Mouse (Mus musculus) lung, postnatal 0 days (tissue): ENCODE measurements around the gene Arhgef19. TPM values are rescaled to one million over a fixed set of nuclear protein-coding genes. Genes with fewer than 3 reads are reported as not detected.

Source experiments
- ATAC-seq: fragments of 200-750 bp; cut with Nextera tagmentation; 2 replicates; pipeline ENCODE4 v1.8.0; 2017; ENCODE audit warnings: moderate library complexity
- DNase-seq: peaks from one replicate; pipeline ENCODE4 v3.0.0-alpha.2; 2016; ENCODE audit warnings: low spot score
- H3K27ac ChIP-seq: fragments of 300-500 bp; sonication (generic); 2 replicates; pipeline ENCODE4 v1.5.1; 2014; ENCODE audit warnings: antibody characterized with exemption, mild to moderate bottlenecking, low read length, mixed read lengths
- H3K27me3 ChIP-seq: fragments of 300-500 bp; sonication (generic); replicated peaks from 2 replicates; pipeline ENCODE4 v1.6.1; 2014; ENCODE audit warnings: low read length, mixed read lengths; ENCODE audit not compliant: insufficient read depth
- H3K36me3 ChIP-seq: fragments of 300-500 bp; sonication (generic); 2 replicates; pipeline ENCODE4 v1.6.1; 2014; ENCODE audit warnings: low read length, mixed read lengths; ENCODE audit not compliant: insufficient read depth
- H3K4me1 ChIP-seq: fragments of 300-500 bp; sonication (generic); 2 replicates; pipeline ENCODE4 v1.6.1; 2014; ENCODE audit warnings: antibody characterized with exemption, low read depth, low read length, mixed read lengths; ENCODE audit not compliant: insufficient read depth
- H3K4me2 ChIP-seq: fragments of 300-500 bp; sonication (generic); replicated peaks from 2 replicates; pipeline ENCODE4 v1.6.1; 2014; ENCODE audit warnings: low read depth, mild to moderate bottlenecking, low read length, moderate library complexity, mixed read lengths
- H3K4me3 ChIP-seq: fragments of 300-500 bp; sonication (generic); 2 replicates; pipeline ENCODE4 v1.5.1; 2014; ENCODE audit warnings: low read depth, low read length
- H3K9ac ChIP-seq: fragments of 300-500 bp; sonication (generic); replicated peaks from 2 replicates; pipeline ENCODE4 v1.6.1; 2014; ENCODE audit warnings: low read depth, mild to moderate bottlenecking
- H3K9me3 ChIP-seq: fragments of 300-500 bp; sonication (generic); 2 replicates; pipeline ENCODE4 v1.6.1; 2016; ENCODE audit warnings: low read length, mixed read lengths
- CTCF ChIP-seq: IDR thresholded peaks from 2 replicates; pipeline ENCODE4 v1.5.1; 2016; ENCODE audit warnings: antibody characterized with exemption, mild to moderate bottlenecking
- EP300 ChIP-seq: IDR thresholded peaks from 2 replicates; pipeline ENCODE4 v1.6.1; 2016; ENCODE audit warnings: antibody characterized with exemption, mild to moderate bottlenecking, control low read depth
- WGBS: fragments of 180-500 bp; shearing (Covaris S2); extraction: QIAGEN DNeasy Blood & Tissue Kit; methylation state at CpG from one replicate; pipeline ENCODE4 v1.1.7; 2014; 5-methylcytosine and 5-hydroxymethylcytosine counted together
- polyA plus RNA-seq: library from polyadenylated mRNA; unstranded; fragments of >200 nt; fragmentation: Nextera tagmentation; extraction: Ambion mirVana; gene quantifications from 2 replicates; pipeline ENCODE4 v1.2.1, GENCODE M21; 2015

Arhgef19 gene
- polyA plus RNA-seq, 1 experiment from 2014 or later: 2.9 TPM

DNA sequence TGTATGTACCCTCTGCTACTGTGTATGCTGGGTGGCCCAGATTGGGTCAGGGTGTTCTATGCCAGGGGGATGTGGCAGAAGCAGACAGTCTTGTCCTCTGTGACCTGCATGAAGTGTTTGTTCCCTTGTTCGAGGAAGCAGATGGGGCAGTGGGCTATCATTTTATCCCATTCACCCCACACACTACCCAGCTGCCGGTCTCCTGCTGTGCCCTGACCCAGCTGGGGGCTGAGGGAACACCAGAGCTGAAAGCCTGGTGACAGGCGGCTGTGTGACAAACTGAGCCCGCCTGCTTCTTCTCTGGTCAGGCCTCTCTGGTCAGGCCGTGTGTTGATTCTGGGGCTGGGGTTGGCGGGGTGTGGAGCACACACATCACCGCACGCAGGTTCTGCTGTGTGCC is 66.8 kb downstream of the Arhgef19 start:
- Histone ChIP-seq H3K27ac (no peak overlapping the region), H3K4me1 (peaks cover 19% of the 10 kb centered on the region), H3K4me2 (0 out of 2 replicates have a peak overlapping the region, but pooled peaks have one; percentile 4), H3K36me3 (peaks cover 9% of the 10 kb centered on the region), H3K9me3 (no peaks in the 10 kb centered on the region), H3K27me3 (no peaks in the 10 kb centered on the region), H3K4me3 (no peak overlapping the region), H3K9ac (no peak overlapping the region)
- no peak for DNase-seq
- WGBS: 49% methylated on average over 8 of the region's 8 CpGs
- no peak for ATAC-seq
- no peak for TF ChIP-seq EP300
- no peak for TF ChIP-seq CTCF

Other genes starting within 250 kb of the Arhgef19 start
- gene Mfap2, start 229.1 kb upstream of the Arhgef19 start, polyA plus RNA-seq: 398 and 422 TPM in 2 replicates
- gene Crocc, start 178.9 kb upstream of the Arhgef19 start, polyA plus RNA-seq: 2.3 and 2.9 TPM in 2 replicates
- 102 and 110 TPM in 2 replicates for gene Necap2, start 161.1 kb upstream of the Arhgef19 start, polyA plus RNA-seq
- gene Spata21, start 151.2 kb upstream of the Arhgef19 start, polyA plus RNA-seq: 0.13 and 0.27 TPM in 2 replicates
- gene Szrd1, start 99.7 kb upstream of the Arhgef19 start, polyA plus RNA-seq: 29.3 and 33.4 TPM in 2 replicates
- gene Fbxo42, start 91.6 kb upstream of the Arhgef19 start, polyA plus RNA-seq: 11.1 and 12.7 TPM in 2 replicates
- 2.0 and 2.4 TPM in 2 replicates for gene Rsg1, start 25.5 kb upstream of the Arhgef19 start, polyA plus RNA-seq
- 9.7 and 10.3 TPM in 2 replicates for gene Epha2, start 61.7 kb downstream of the Arhgef19 start, polyA plus RNA-seq
- gene Fam131c, start 128.7 kb downstream of the Arhgef19 start, polyA plus RNA-seq: 0.79 and 0.83 TPM in 2 replicates
- gene Clcnka, start 159.2 kb downstream of the Arhgef19 start, polyA plus RNA-seq: 0.07 and 0.11 TPM in 2 replicates
- not detected in 2 replicates for gene Clcnkb, start 176.5 kb downstream of the Arhgef19 start, polyA plus RNA-seq
- 1.9 and 2.3 TPM in 2 replicates for gene Hspb7, start 181.3 kb downstream of the Arhgef19 start, polyA plus RNA-seq
- gene Srarp, start 196.6 kb downstream of the Arhgef19 start, polyA plus RNA-seq: not detected in 2 replicates
- gene Zbtb17, start 205.2 kb downstream of the Arhgef19 start, polyA plus RNA-seq: 14.1 and 14.3 TPM in 2 replicates